Mouse (Mus musculus): Measurements from ENCODE around the gene Cd46.

DNA sequence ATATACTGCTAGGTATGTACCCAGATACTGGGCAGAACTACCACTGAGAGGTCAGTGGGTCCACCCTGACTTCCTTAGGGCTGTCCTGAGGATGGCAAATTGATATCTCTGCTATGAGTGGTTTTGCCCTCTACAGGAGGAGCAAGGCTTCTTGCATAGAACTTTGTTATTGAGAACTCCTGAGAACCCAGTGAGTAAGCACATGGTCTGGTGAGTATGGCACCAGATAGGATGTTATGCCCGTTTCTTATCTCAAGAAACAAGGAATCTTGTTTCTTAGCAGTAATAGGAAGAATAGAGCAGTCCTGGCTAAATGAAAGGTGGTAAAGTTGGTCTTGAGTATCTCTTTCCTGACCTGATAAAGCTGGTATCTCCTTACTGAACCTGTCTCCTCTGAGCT is 59.3 kb downstream of the Cd46 start:
- TF ChIP-seq MAX (IDR thresholded peaks at IDR 0.05) (no peak), CTCF (IDR thresholded peaks at IDR 0.05; ENCODE audit: control insufficient read depth, insufficient read depth, insufficient read length) (no peak), MYOG (IDR thresholded peaks at IDR 0.05; ENCODE audit: control insufficient read depth, extremely low read depth, insufficient read length) (no peak), FOSL1 (IDR thresholded peaks at IDR 0.05; ENCODE audit: insufficient read depth, low read length, poor library complexity, severe bottlenecking) (no peak), CEBPB (IDR thresholded peaks at IDR 0.05; ENCODE audit: low read depth) (no peak), USF1 (IDR thresholded peaks at IDR 0.05; ENCODE audit: low read depth) (no peak), MYOD1 (IDR thresholded peaks at IDR 0.05; ENCODE audit: control insufficient read depth, insufficient read length, low read depth) (no peak)

Data from C2C12 (cell line).